Mouse (Mus musculus) heart, embryonic 16.5 days (tissue): ENCODE results near the gene Blmh. TPM values are rescaled to one million over a fixed set of nuclear protein-coding genes. Genes with fewer than 3 reads are reported as not detected.

Source experiments
- ATAC-seq: fragments of 200-750 bp; cut with Nextera tagmentation; replicated peaks from 2 replicates; pipeline ENCODE4 v1.8.0; 2017; ENCODE audit warnings: moderate number of reproducible peaks; ENCODE audit not compliant: insufficient read depth, low FRiP score; ENCODE audit errors: extremely low read depth
- H3K27ac ChIP-seq: fragments of 300-500 bp; sonication (generic); 2 replicates; pipeline ENCODE4 v1.5.1; 2014; ENCODE audit warnings: mild to moderate bottlenecking, low read length, control low read depth, moderate library complexity
- H3K27me3 ChIP-seq: fragments of 300-500 bp; sonication (generic); 2 replicates; pipeline ENCODE4 v1.6.1; 2014; ENCODE audit warnings: low read length, mixed read lengths; ENCODE audit not compliant: control insufficient read depth, insufficient read depth
- H3K36me3 ChIP-seq: fragments of 300-500 bp; sonication (generic); 2 replicates; pipeline ENCODE4 v1.6.1; 2014; ENCODE audit not compliant: control insufficient read depth, insufficient read depth
- H3K4me1 ChIP-seq: fragments of 300-500 bp; sonication (generic); 2 replicates; pipeline ENCODE4 v1.6.1; 2014; ENCODE audit warnings: low read length, mixed read lengths; ENCODE audit not compliant: control insufficient read depth, insufficient read depth
- H3K4me2 ChIP-seq: fragments of 300-500 bp; sonication (generic); 2 replicates; pipeline ENCODE4 v1.6.1; 2014; ENCODE audit warnings: low read depth, mild to moderate bottlenecking, control low read depth, low read length
- H3K4me3 ChIP-seq: fragments of 300-500 bp; sonication (generic); 2 replicates; pipeline ENCODE4 v1.5.1; 2014; ENCODE audit warnings: mild to moderate bottlenecking, control low read depth, low read length
- H3K9ac ChIP-seq: fragments of 300-500 bp; sonication (generic); 2 replicates; pipeline ENCODE4 v1.6.1; 2014; ENCODE audit warnings: low read length, control low read depth
- H3K9me3 ChIP-seq: fragments of 300-500 bp; sonication (generic); replicated peaks from 2 replicates; pipeline ENCODE4 v1.6.1; 2016; ENCODE audit warnings: low read length; ENCODE audit not compliant: control insufficient read depth
- WGBS: fragments of 180-500 bp; shearing (Covaris S2); extraction: QIAGEN DNeasy Blood & Tissue Kit; methylation state at CpG from one replicate; pipeline ENCODE4 v1.1.7; 2014; 5-methylcytosine and 5-hydroxymethylcytosine counted together
- polyA plus RNA-seq: library from polyadenylated mRNA; unstranded; fragments of >200 nt; fragmentation: Nextera tagmentation; extraction: Ambion mirVana; gene quantifications from 2 replicates; pipeline ENCODE4 v1.2.1, GENCODE M21; 2015

Blmh gene
- polyA plus RNA-seq, 1 experiment from 2014 or later = 107 TPM

- Histone ChIP-seq H3K4me2 (peak overlapping the region; percentile 93), H3K4me3 (peak overlapping the region; percentile 72), H3K9me3 (no peaks in the 10 kb centered on the region), H3K4me1 (peaks cover 9% of the 10 kb centered on the region), H3K27me3 (no peaks in the 10 kb centered on the region), H3K9ac (peak overlapping the region; percentile 84), H3K27ac (peak overlapping the region; percentile 81), H3K36me3 (no peaks in the 10 kb centered on the region; the same call in 1 of the 2 replicates)
- ATAC-seq = no peak
- WGBS = 67% methylated on average over 6 of the region's 6 CpGs
These were observed 20.2 kb downstream of the Blmh start for GRCm38 (mm10) chr11:76944839-76945238.

- Histone ChIP-seq H3K36me3 (no peaks in the 10 kb centered on the region; the same call in 1 of the 2 replicates), H3K4me3 (peak overlapping the region; percentile 72), H3K27me3 (no peaks in the 10 kb centered on the region), H3K4me2 (peak overlapping the region; percentile 93), H3K27ac (peak overlapping the region; percentile 81), H3K4me1 (peaks cover 9% of the 10 kb centered on the region), H3K9ac (peak overlapping the region; percentile 84), H3K9me3 (no peaks in the 10 kb centered on the region)
- WGBS = under 1% methylated on average over 58 of the region's 58 CpGs
- ATAC-seq = peak; percentile 94
These were observed 21.0 kb downstream of the Blmh start for GRCm38 (mm10) chr11:76945386-76946202.

GRCm38 (mm10) chr11:76946203-76946585, 21.6 kb downstream of the Blmh start:
- ATAC-seq = no peak
- WGBS = 4% methylated on average over 8 of the region's 8 CpGs

GRCm38 (mm10) chr11:76953536-76953935, 28.9 kb downstream of the Blmh start:
- Histone ChIP-seq H3K4me1 (peaks cover 6% of the 10 kb centered on the region; the same call in 1 of the 2 replicates), H3K9me3 (no peaks in the 10 kb centered on the region), H3K4me3 (no peak overlapping the region), H3K27ac (peak overlapping the region; percentile 61), H3K27me3 (no peaks in the 10 kb centered on the region), H3K36me3 (peaks cover 44% of the 10 kb centered on the region), H3K9ac (no peak overlapping the region), H3K4me2 (no peak overlapping the region; the same call in 1 of the 2 replicates)
- ATAC-seq = no peak
- 62% methylated on average over 2 of the region's 2 CpGs for WGBS

More at GRCm38 (mm10) chr11:76946203-76946585, 21.6 kb downstream of the Blmh start:
- no peaks in the 10 kb centered on the region for H3K27me3 ChIP-seq
- no peak overlapping the region for H3K27ac ChIP-seq
- peak overlapping the region; percentile 93 for H3K4me2 ChIP-seq
- H3K4me3 ChIP-seq = peak overlapping the region; percentile 72
- H3K9me3 ChIP-seq = no peaks in the 10 kb centered on the region
- H3K36me3 ChIP-seq = peaks cover 4% of the 10 kb centered on the region
- peak overlapping the region; percentile 84 for H3K9ac ChIP-seq
- peaks cover 9% of the 10 kb centered on the region for H3K4me1 ChIP-seq

GRCm38 (mm10) chr11:76965703-76966102, 41.1 kb downstream of the Blmh start:
- 86% methylated on average over 3 of the region's 3 CpGs for WGBS
- no peak for ATAC-seq
- no peak overlapping the region for H3K4me3 ChIP-seq

GRCm38 (mm10) chr11:76970328-76970727, 45.7 kb downstream of the Blmh start:
- 31% methylated on average over 2 of the region's 2 CpGs for WGBS
- peaks cover 68% of the 10 kb centered on the region for H3K36me3 ChIP-seq

More at GRCm38 (mm10) chr11:76965703-76966102, 41.1 kb downstream of the Blmh start:
- Histone ChIP-seq H3K9me3 (no peaks in the 10 kb centered on the region), H3K36me3 (peaks cover 55% of the 10 kb centered on the region), H3K9ac (no peak overlapping the region), H3K4me1 (peaks cover 6% of the 10 kb centered on the region), H3K27me3 (no peaks in the 10 kb centered on the region), H3K4me2 (no peak overlapping the region), H3K27ac (no peak overlapping the region)

GRCm38 (mm10) chr11:76974680-76975319, 50.2 kb downstream of the Blmh start:
- Histone ChIP-seq H3K27me3 (no peaks in the 10 kb centered on the region), H3K4me1 (peaks cover 8% of the 10 kb centered on the region), H3K9ac (no peak overlapping the region), H3K27ac (no peak overlapping the region), H3K36me3 (peaks cover 53% of the 10 kb centered on the region), H3K9me3 (no peaks in the 10 kb centered on the region), H3K4me2 (no peak overlapping the region), H3K4me3 (no peak overlapping the region)
- 72% methylated on average over 7 of the region's 7 CpGs for WGBS
- ATAC-seq = no peak

More at GRCm38 (mm10) chr11:76970328-76970727, 45.7 kb downstream of the Blmh start:
- no peak overlapping the region for H3K4me3 ChIP-seq
- H3K4me1 ChIP-seq = peaks cover 8% of the 10 kb centered on the region
- no peak overlapping the region for H3K9ac ChIP-seq
- no peaks in the 10 kb centered on the region for H3K9me3 ChIP-seq
- H3K27me3 ChIP-seq = no peaks in the 10 kb centered on the region
- no peak overlapping the region for H3K4me2 ChIP-seq
- H3K27ac ChIP-seq = no peak overlapping the region
- ATAC-seq = no peak

- Histone ChIP-seq H3K4me3 (no peak overlapping the region), H3K27me3 (no peaks in the 10 kb centered on the region), H3K27ac (no peak overlapping the region), H3K4me1 (peaks cover 6% of the 10 kb centered on the region; the same call in 1 of the 2 replicates), H3K36me3 (peaks cover 25% of the 10 kb centered on the region), H3K9me3 (no peaks in the 10 kb centered on the region), H3K9ac (no peak overlapping the region), H3K4me2 (no peak overlapping the region)
- no peak for ATAC-seq
- WGBS = 78% methylated on average over 5 of the region's 5 CpGs
These were observed 57.0 kb downstream of the Blmh start for GRCm38 (mm10) chr11:76981570-76982141.
